Mouse (Mus musculus) C2C12 (cell line): ENCODE measurements around the gene Adra1d.

Source experiments
- CEBPB ChIP-seq: IDR thresholded peaks from one replicate; pipeline ENCODE4 v1.6.1; 2011; ENCODE audit warnings: low read depth, mild to moderate bottlenecking, control low read depth, moderate library complexity
- CTCF ChIP-seq: IDR thresholded peaks from one replicate; pipeline ENCODE4 v1.5.1; 2011; ENCODE audit not compliant: control insufficient read depth, insufficient read depth, insufficient read length
- MAX ChIP-seq: IDR thresholded peaks from one replicate; pipeline ENCODE4 v1.6.1; 2011; ENCODE audit warnings: mild to moderate bottlenecking, control low read depth
- MYOG ChIP-seq: IDR thresholded peaks from one replicate; pipeline ENCODE4 v1.6.1; 2011; ENCODE audit not compliant: control insufficient read depth, insufficient read length; ENCODE audit errors: extremely low read depth
- USF1 ChIP-seq: IDR thresholded peaks from one replicate; pipeline ENCODE4 v1.6.1; 2011; ENCODE audit warnings: low read depth, mild to moderate bottlenecking, control low read depth, moderate library complexity

DNA sequence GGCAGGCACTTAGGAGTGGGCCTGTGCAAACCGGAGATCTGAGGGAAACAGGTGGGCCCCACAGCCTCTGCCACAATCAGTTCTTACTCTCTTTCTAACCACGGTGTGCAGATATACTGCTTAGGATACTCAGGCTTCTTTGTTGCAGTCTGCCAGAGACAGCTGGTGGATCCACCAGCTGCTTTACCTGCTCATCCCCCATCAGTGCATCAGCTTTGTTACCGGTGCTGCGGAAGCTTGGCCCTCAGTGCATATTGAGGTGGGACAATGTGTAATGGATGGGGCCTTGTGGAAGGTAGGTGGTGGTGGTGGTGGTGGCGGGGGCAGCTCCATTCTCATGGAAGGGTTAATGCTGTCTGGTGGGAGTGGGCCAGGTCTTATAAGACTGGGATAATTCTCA is 13.0 kb downstream of the Adra1d start:
- TF ChIP-seq CTCF (no peak), CEBPB (no peak), MYOG (no peak), MAX (no peak), USF1 (no peak)
